ENCODE assay signal across 9 mouse cellular contexts in genomic region chr10:25436703-25437401, GRCm38 (mm10).
DNase-seq lines count a peak whose midpoint lies in the region.
"Had no signal": no experiment of that assay in that cellular context is flagged by ENCODE, and none has a peak within 500 bp of the region (broad histone marks: within the 10 kb centered on the region; RNA-seq: fewer than 3 reads in every experiment).

No protein-coding gene starts in this region.

- DNase-seq in heart, postnatal 10 days = peak; percentile 46 to 47
- no peak for DNase-seq in heart, postnatal 36 days
- DNase-seq in A20 (ENCODE audit: low read depth, low spot score) (peak; percentile 32), NIH3T3 (ENCODE audit: low read depth) (peak; percentile 87)
- peak; percentile 86 for DNase-seq in gonadal fat pad, adult 2 months (ENCODE audit: low read depth)
- DNase-seq in thymus, postnatal 0 days (ENCODE audit: low spot score) = no peak
- DNase-seq in thymus, postnatal 25 days = no peak
- DNase-seq: cerebellum, adult 11-12 months; layer of hippocampus, adult 9-11 months had no signal

- intact Hi-C loops in heart, postnatal 10 days (cut with DNase I) = loop anchor here (5.0 kb wide), 1 partner anchor 140 kb away; no protein-coding TSS in a partner anchor
- intact Hi-C loops in heart, postnatal 36 days (cut with DNase I) = loop anchor here (5.0 kb wide), 2 partner anchors 35 to 50 kb away; no protein-coding TSS in a partner anchor

Comparison
In these comparisons a context has a peak if more than half of its experiments do, and no peak if none do; other contexts are left out.
1. DNase-seq: peak in heart, postnatal 10 days (2 of 2), A20 (single experiment), NIH3T3 (single experiment) and gonadal fat pad, adult 2 months (single experiment); none in heart, postnatal 36 days (0 of 2), thymus, postnatal 0 days (single experiment) and thymus, postnatal 25 days (single experiment).